Mouse (Mus musculus): ENCODE measurements around the gene Slc12a3. TPM values are rescaled to one million over a fixed set of nuclear protein-coding genes. Genes with fewer than 3 reads are reported as not detected.

The Slc12a3 gene
- polyA plus RNA-seq, 1 experiment = 0.41 TPM

- DNase-seq (ENCODE audit: low read depth) = no peak
- TF ChIP-seq CTCF (IDR thresholded peaks at IDR 0.05; ENCODE audit: borderline replicate concordance, extremely low read depth, insufficient read depth, insufficient read length) = no peak
Observed at GRCm38 (mm10) chr8:94337559-94337958, 8.6 kb downstream of the Slc12a3 start.

- DNase-seq (ENCODE audit: low read depth) = no peak
- TF ChIP-seq CTCF (IDR thresholded peaks at IDR 0.05; ENCODE audit: borderline replicate concordance, extremely low read depth, insufficient read depth, insufficient read length) (no peak), POLR2A (IDR thresholded peaks at IDR 0.05; ENCODE audit: borderline replicate concordance, extremely low read depth, insufficient read depth, insufficient read length, poor library complexity, severe bottlenecking) (no peak)
Observed at GRCm38 (mm10) chr8:94340796-94341195, 11.8 kb downstream of the Slc12a3 start.

- TF ChIP-seq CTCF (IDR thresholded peaks at IDR 0.05; ENCODE audit: borderline replicate concordance, extremely low read depth, insufficient read depth, insufficient read length) (no peak), POLR2A (IDR thresholded peaks at IDR 0.05; ENCODE audit: borderline replicate concordance, extremely low read depth, insufficient read depth, insufficient read length, poor library complexity, severe bottlenecking) (no peak)
- no peak for DNase-seq (ENCODE audit: low read depth)
Observed at GRCm38 (mm10) chr8:94342691-94343090, 13.7 kb downstream of the Slc12a3 start.

GRCm38 (mm10) chr8:94343290-94343689, 14.3 kb downstream of the Slc12a3 start:
- DNase-seq (ENCODE audit: low read depth) = peak; percentile 77

GRCm38 (mm10) chr8:94343778-94344320, 14.8 kb downstream of the Slc12a3 start:
- DNase-seq (ENCODE audit: low read depth) = no peak
- TF ChIP-seq CTCF (IDR thresholded peaks at IDR 0.05; ENCODE audit: borderline replicate concordance, extremely low read depth, insufficient read depth, insufficient read length) (no peak), POLR2A (IDR thresholded peaks at IDR 0.05; ENCODE audit: borderline replicate concordance, extremely low read depth, insufficient read depth, insufficient read length, poor library complexity, severe bottlenecking) (no peak)

More at GRCm38 (mm10) chr8:94343290-94343689, 14.3 kb downstream of the Slc12a3 start:
- TF ChIP-seq CTCF (IDR thresholded peaks at IDR 0.05; ENCODE audit: borderline replicate concordance, extremely low read depth, insufficient read depth, insufficient read length) (peak; percentile 81; the same call in 1 of the 2 replicates), POLR2A (IDR thresholded peaks at IDR 0.05; ENCODE audit: borderline replicate concordance, extremely low read depth, insufficient read depth, insufficient read length, poor library complexity, severe bottlenecking) (no peak)

GRCm38 (mm10) chr8:94345657-94346056, 16.7 kb downstream of the Slc12a3 start:
- DNase-seq (ENCODE audit: low read depth) = no peak
- TF ChIP-seq CTCF (IDR thresholded peaks at IDR 0.05; ENCODE audit: borderline replicate concordance, extremely low read depth, insufficient read depth, insufficient read length) (no peak), POLR2A (IDR thresholded peaks at IDR 0.05; ENCODE audit: borderline replicate concordance, extremely low read depth, insufficient read depth, insufficient read length, poor library complexity, severe bottlenecking) (no peak)

GRCm38 (mm10) chr8:94346264-94346663, 17.3 kb downstream of the Slc12a3 start:
- no peak for DNase-seq (ENCODE audit: low read depth)
- TF ChIP-seq CTCF (IDR thresholded peaks at IDR 0.05; ENCODE audit: borderline replicate concordance, extremely low read depth, insufficient read depth, insufficient read length) (no peak), POLR2A (IDR thresholded peaks at IDR 0.05; ENCODE audit: borderline replicate concordance, extremely low read depth, insufficient read depth, insufficient read length, poor library complexity, severe bottlenecking) (no peak)

- no peak for DNase-seq (ENCODE audit: low read depth)
- TF ChIP-seq POLR2A (IDR thresholded peaks at IDR 0.05; ENCODE audit: borderline replicate concordance, extremely low read depth, insufficient read depth, insufficient read length, poor library complexity, severe bottlenecking) (no peak), CTCF (IDR thresholded peaks at IDR 0.05; ENCODE audit: borderline replicate concordance, extremely low read depth, insufficient read depth, insufficient read length) (no peak)
Observed at GRCm38 (mm10) chr8:94348425-94348824, 19.4 kb downstream of the Slc12a3 start.

- no peak for DNase-seq (ENCODE audit: low read depth)
- TF ChIP-seq POLR2A (IDR thresholded peaks at IDR 0.05; ENCODE audit: borderline replicate concordance, extremely low read depth, insufficient read depth, insufficient read length, poor library complexity, severe bottlenecking) (no peak), CTCF (IDR thresholded peaks at IDR 0.05; ENCODE audit: borderline replicate concordance, extremely low read depth, insufficient read depth, insufficient read length) (no peak)
Observed at GRCm38 (mm10) chr8:94354069-94354531, 25.1 kb downstream of the Slc12a3 start.

GRCm38 (mm10) chr8:94354571-94354970, 25.6 kb downstream of the Slc12a3 start:
- no peak for TF ChIP-seq CTCF (IDR thresholded peaks at IDR 0.05; ENCODE audit: borderline replicate concordance, extremely low read depth, insufficient read depth, insufficient read length)
- TF ChIP-seq POLR2A (IDR thresholded peaks at IDR 0.05; ENCODE audit: borderline replicate concordance, extremely low read depth, insufficient read depth, insufficient read length, poor library complexity, severe bottlenecking) = no peak
- no peak for DNase-seq (ENCODE audit: low read depth)

- no peak for DNase-seq (ENCODE audit: low read depth)
- TF ChIP-seq POLR2A (IDR thresholded peaks at IDR 0.05; ENCODE audit: borderline replicate concordance, extremely low read depth, insufficient read depth, insufficient read length, poor library complexity, severe bottlenecking) (no peak), CTCF (IDR thresholded peaks at IDR 0.05; ENCODE audit: borderline replicate concordance, extremely low read depth, insufficient read depth, insufficient read length) (no peak)
Observed at GRCm38 (mm10) chr8:94357220-94357619, 28.2 kb downstream of the Slc12a3 start.

GRCm38 (mm10) chr8:94358541-94358940, 29.5 kb downstream of the Slc12a3 start:
- TF ChIP-seq CTCF (IDR thresholded peaks at IDR 0.05; ENCODE audit: borderline replicate concordance, extremely low read depth, insufficient read depth, insufficient read length) (no peak), POLR2A (IDR thresholded peaks at IDR 0.05; ENCODE audit: borderline replicate concordance, extremely low read depth, insufficient read depth, insufficient read length, poor library complexity, severe bottlenecking) (no peak)
- peak; percentile 75 for DNase-seq (ENCODE audit: low read depth)
